Mouse (Mus musculus) right cerebral cortex, postnatal 10 days (tissue): ENCODE results near the gene Gper1.

ENCODE experiments used
- DNase-seq, 2 experiments: peaks; one replicate each; pipeline ENCODE4 v3.0.0; 2021; ENCODE audit warnings: low spot score in 2 of 2

Gper1 gene

DNA sequence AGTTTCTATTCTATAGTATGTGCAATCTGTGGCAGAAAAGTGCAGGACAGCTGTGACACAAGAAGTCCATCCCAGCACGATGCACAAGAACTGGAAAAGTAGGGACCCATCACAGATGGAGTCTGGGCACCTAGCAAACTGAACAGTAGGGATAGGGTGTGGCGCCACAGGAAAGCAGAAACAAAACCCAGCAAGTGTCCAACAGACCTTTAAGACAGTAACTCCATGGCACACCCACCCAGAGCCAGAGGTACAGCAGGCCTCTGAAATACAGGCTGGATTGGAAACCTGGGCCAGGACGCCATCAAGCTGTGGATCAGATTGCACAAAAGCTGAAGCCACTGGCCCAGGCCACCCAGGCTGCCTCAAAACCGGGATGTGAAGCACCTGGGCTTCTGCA is 20.0 kb downstream of the Gper1 start:
- no peak for DNase-seq

DNA sequence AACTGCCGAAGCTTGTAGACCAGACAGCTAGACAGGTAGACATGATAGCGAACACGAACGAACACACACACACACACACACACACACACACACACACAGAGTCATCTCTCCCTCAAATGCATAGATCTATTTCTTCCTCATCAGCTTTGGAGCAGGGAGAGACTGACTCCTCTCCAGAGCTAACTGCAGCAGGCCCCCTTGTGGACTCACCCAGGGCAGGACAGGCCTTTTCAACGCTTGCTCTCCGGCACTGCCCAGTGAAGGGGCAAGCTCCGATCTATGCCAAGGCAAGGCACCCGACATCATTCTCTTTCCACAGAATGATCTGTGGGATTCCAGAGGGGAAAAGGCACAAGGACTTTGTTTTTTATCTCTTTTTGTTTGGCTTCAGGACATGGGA is 22.3 kb downstream of the Gper1 start:
- no peak for DNase-seq

DNA sequence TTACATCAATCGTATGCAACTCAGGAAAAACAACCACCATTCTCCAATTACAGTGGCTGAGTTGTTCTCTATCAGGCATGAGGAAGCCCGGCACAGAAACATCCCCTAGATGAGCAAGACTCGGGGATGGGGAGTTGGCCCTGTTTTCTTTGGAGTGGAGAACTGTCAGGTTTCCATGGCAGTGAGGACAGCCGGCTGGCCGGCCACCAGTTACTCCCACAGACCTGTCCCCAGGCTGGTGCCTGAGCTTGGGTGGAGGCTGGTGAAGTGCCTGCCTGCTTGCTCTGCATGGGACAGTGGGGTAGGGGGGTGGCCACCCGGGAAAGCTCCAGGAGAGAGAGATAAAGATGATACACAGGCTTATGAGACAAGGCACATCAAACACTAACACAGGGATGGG is 25.1 kb downstream of the Gper1 start:
- peak in 1 of 2 experiments; percentile 66 for DNase-seq

DNA sequence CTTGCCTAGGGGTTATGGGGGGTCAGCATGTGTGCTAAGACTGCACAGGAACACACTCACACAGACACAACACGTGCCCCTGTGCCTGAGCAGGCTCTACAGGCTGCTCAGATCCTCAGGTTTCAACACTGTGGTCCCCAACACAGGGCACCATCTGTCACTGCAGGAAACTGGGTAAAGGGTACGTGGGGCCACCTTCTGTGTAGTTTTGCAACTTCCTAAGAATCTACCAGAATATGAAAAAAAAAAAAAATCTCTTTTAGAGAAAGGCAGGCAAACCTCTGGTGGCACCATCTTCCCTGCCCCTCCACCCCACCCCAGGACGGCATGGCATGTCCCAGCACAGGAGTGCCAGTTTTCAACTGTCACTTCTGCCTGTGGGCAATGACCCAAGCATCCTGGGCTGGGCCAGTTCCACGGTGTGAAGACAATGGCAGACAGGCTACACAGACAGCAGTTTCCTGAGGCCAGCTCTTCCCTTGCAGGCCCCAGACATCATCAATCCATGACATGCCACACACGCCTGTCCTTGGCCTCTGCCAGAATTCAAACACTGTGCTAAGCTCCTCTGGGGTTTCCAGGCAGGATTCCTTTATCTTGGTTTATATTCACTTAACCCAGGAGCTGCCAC is 26.3 kb downstream of the Gper1 start:
- DNase-seq: peak in 1 of 2 experiments; percentile 54

DNA sequence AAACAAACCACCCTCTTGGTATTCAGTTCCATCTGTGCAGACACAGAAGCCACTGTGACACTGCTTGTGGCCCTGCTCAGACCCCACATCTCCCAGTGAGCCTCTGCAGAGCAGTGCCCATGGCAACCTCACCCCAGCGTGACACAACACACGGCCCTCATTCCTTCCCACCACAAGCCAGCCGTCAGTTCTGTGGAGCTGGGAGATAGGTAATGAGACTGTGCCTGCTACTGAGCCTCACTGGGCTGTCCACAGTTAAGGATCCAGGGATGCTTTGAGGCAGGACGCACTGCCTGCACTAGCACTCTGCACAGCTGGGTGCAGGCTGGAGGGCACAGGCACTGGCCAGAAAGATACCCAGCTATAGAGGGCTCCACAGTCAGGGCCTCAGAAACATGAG is 27.0 kb downstream of the Gper1 start:
- DNase-seq: no peak

DNA sequence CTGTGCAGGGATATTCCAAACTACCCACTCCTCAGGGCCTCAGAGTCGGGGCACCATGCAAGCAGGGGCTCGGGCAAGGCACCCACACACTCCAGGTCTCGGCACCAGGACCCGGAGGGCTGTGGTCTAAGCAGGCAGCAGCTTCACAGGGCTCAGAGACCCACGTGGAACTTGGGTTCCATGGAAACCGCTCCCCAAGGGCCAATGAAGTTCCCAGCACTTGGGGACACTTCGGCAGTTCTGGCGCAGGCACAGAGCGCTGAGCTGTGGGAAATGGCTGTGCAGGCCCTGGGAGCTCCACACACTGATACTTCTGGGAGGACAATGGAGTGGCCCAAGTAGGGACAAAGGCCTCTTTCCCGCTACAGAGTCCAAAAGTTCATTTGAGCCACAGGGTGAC is 30.1 kb downstream of the Gper1 start:
- DNase-seq: peak in 1 of 2 experiments; percentile 48

DNA sequence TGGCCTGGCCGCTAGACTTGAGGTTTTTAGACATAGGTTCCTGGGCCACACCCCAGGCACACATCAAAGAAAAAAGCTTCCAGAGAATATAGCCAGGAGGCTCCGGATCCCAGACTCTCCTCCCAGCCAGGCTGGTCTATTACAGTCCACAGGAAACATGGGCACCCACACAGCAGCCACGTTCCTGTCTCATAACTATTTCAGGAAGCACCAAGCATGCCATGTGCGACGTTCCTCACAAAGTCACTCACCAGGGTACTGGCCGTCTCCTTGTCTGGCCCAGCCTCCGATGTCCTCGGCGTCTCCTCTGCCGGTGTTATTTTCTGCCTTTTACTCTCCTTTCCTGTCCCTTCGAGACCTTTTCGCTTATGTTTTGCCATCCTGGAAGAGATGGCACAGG is 32.2 kb downstream of the Gper1 start:
- DNase-seq: peak in 1 of 2 experiments; percentile 33

DNA sequence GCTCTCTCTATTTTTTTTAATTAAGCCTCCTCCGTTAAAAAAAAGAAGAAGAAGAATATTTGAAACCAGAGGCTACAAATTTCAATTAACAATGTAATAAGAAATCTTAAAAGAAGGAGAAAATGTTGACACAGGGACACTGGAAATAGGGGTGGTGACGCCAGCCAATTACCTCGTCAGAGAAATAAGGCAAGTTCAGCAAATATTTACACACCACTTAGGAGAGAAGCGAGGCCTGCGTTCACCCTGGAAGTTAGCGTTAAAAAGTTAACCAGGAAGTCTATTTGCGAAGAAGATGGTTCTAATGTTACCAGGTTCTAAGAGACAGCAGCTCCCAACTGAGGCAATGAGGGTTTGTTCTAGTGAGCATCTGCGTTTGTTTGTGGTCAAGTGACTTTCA is 34.3 kb downstream of the Gper1 start:
- DNase-seq: no peak

DNA sequence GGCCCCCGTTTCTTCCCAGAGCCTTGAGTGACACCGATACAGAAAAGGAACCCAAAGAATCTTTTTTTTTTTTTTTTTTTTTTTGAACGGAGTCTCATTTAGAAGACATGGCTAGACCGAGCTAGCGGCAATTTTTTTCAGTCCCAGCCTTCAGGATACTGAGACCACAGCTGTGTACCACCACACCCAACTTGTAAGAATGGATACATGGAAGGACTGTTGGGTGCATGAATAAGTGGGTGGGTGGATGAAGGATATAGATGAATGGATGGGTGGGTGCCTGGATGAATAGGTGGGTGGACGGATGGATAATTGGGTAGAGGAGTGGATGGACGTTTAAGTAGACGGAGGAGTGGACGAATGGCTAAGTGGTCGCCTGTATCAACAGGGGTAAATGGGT is 37.0 kb downstream of the Gper1 start:
- DNase-seq: no peak

DNA sequence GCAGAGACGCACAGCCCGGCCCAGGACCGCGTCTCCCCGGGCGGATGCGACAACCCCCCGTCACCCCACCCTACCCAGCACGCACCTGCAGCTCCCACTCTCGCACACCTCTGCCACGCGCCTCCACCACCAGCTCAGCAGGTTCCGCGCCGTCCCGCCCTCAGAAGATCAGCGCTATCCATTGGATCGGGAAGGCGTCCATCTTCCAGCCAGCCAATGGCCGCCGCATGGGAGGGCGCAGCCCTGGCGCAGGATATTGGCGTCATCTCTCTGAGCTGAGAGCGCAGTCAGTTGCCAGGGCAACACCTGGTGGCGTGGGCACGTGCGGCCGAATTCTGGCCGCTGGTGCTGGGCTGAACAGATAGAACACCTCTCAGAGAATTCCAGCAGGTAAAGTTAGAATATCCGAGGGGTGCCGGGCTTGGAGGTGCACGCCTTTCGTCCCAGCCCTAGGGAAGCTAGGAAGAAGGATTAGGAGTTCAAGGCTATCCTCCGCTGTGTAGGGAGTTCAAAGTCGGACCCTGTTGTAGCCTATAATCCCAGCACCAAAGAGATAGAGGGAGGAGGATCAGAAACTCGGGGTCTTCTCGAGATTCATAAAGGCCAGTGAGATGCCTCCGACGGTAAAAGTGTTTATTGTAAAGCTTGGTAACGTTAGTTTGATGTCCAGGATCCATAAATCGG is 37.6 kb downstream of the Gper1 start, which contains the start of gene 3110082I17Rik:
TSS of gene 3110082I17Rik (minus strand) at position 144 of the 684 bp plus-strand sequence.
- DNase-seq: peak; percentile 99

DNA sequence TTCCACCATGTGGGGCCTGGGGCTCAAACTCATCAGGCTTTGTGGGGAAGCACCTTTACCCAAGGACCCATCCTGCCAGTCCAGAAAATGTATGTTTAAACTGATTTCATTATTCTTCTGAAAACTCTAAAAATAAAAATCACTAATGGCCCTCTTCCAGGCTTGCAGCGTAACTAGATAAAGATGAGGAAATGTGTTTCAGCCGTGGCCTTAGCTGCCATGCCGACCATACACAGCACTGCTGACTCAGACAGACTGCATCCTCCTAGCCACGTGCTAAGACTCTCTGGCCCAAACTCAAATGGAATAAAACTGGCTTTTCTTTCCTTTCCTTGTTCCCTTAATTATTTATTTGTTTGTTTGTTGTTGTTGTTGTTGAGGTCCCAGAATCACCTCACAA is 41.9 kb downstream of the Gper1 start:
- DNase-seq: no peak

DNA sequence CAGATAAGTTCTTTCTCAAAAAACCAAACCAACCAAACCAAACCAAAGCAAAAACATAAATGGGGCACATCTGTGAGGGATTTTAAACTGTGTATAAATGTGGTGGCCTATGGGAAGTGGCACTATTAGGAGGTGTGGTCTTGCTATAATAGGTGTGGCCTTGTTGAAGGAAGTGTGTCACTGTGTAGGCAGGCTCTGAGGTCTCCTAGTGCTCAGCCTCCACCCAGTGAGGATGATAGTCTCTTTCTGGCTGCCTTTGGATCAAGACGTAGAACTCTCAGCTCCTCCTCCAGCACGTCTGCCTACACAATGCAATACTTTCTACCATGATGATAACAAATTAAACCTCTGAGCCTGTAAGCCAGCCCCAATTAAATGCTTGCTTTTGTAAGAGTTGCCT is 43.4 kb downstream of the Gper1 start:
- DNase-seq: no peak

DNA sequence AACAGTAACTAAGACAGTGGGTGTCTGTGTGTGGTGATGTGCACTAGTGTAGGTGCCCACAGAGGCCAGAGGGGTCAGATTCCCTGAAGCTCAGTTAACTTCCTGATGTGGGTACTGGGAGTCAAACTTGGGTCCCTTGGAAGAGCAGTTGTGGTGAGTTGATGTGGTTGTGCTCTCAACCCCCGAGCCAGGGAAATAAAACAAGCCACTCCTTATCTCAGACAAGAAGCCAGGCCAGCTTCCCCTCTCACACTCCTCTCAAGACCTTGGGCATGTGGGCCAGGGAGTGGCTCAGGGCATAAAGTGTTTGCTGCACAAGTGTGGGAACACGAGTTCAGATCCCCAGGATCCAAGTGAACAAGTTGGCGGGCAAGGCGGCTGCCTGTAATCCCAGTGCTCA is 43.9 kb downstream of the Gper1 start:
- no peak for DNase-seq

DNA sequence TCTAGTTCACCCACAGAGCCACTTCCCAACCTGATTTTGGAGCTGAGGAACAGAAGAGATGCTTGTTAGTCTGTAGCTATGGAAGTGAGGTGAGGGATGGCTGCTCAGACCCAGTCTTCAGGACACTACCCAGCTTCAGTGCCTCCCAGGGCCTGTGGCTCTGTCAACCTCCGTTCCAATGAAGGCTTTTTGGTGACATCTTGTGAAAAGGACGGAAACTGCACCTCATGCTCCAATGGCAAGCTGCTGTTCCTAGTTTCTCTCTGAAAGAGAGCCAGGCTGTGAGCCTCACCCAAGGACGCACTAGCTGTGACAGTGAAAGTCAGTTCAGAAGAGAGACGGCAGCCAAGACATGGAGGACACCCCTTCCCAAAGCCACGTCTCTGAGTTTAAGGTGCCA is 45.0 kb downstream of the Gper1 start:
- DNase-seq: peak; percentile 66 to 67

DNA sequence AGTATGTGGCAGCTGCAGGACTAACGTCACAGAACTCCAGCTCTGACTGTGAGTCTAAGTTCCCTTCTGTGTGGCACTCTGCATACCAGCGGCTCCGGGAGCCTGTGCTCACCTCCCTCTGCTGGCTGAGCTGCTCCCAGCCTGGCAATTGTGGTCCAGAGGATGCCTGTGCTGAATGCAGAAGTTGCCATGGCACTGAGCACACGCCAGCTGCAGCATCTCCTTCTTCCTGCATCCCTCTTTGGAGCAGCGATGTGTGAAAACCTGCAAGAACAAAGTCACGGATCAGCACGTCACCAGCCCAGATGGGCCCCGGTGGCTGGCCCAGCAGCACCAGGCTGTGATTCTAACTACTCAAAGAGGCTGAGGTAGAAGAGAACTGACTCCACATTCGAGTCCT is 51.8 kb downstream of the Gper1 start:
- peak; percentile 46 to 47 for DNase-seq
